Mouse (Mus musculus) neural tube, embryonic 12.5 days (tissue): ENCODE results near the gene Poglut1. TPM values are rescaled to one million over a fixed set of nuclear protein-coding genes. Genes with fewer than 3 reads are reported as not detected.
A peak's percentile ranks its signal among the peaks of the same experiment; 100 is the strongest.

Source experiments
- ATAC-seq: fragments of 200-750 bp; cut with Nextera tagmentation; 2 replicates; pipeline ENCODE4 v1.8.0; 2017; ENCODE audit warnings: low read depth, mild to moderate bottlenecking, moderate TSS enrichment, moderate library complexity; ENCODE audit not compliant: low FRiP score
- H3K27ac ChIP-seq: fragments of 300-500 bp; sonication (generic); 2 replicates; pipeline ENCODE4 v1.5.1; 2016
- H3K27me3 ChIP-seq: fragments of 300-500 bp; sonication (generic); replicated peaks from 2 replicates; pipeline ENCODE4 v1.6.1; 2016; ENCODE audit warnings: mild to moderate bottlenecking
- H3K36me3 ChIP-seq: fragments of 300-500 bp; sonication (generic); 2 replicates; pipeline ENCODE4 v1.6.1; 2016; ENCODE audit warnings: mild to moderate bottlenecking
- H3K4me1 ChIP-seq: fragments of 300-500 bp; sonication (generic); 2 replicates; pipeline ENCODE4 v1.6.1; 2016
- H3K4me2 ChIP-seq: fragments of 300-500 bp; sonication (generic); replicated peaks from 2 replicates; pipeline ENCODE4 v1.6.1; 2016; ENCODE audit warnings: mild to moderate bottlenecking
- H3K4me3 ChIP-seq: fragments of 300-500 bp; sonication (generic); 2 replicates; pipeline ENCODE4 v1.5.1; 2016
- H3K9ac ChIP-seq: fragments of 300-500 bp; sonication (generic); 2 replicates; pipeline ENCODE4 v1.6.1; 2016; ENCODE audit warnings: mild to moderate bottlenecking
- H3K9me3 ChIP-seq: fragments of 300-500 bp; sonication (generic); 2 replicates; pipeline ENCODE4 v1.6.1; 2016; ENCODE audit warnings: mild to moderate bottlenecking
- WGBS: fragments of 180-500 bp; shearing (Covaris S2); methylation state at CpG from one replicate; pipeline ENCODE4 v1.1.7; 2016; 5-methylcytosine and 5-hydroxymethylcytosine counted together
- polyA plus RNA-seq: library from polyadenylated mRNA; unstranded; fragments of >200 nt; fragmentation: Nextera tagmentation; extraction: Ambion mirVana; gene quantifications from 2 replicates; pipeline ENCODE4 v1.2.1, GENCODE M21; 2016

The Poglut1 gene
- polyA plus RNA-seq, 1 experiment from 2014 or later, result 72.9 TPM

- Histone ChIP-seq H3K4me3 (no peak overlapping the region), H3K36me3 (peaks cover 58% of the 10 kb centered on the region), H3K27ac (no peak overlapping the region), H3K27me3 (no peaks in the 10 kb centered on the region), H3K4me2 (no peak overlapping the region), H3K9me3 (no peaks in the 10 kb centered on the region), H3K9ac (no peak overlapping the region), H3K4me1 (no peaks in the 10 kb centered on the region)
- 98% methylated on average over 3 of the region's 3 CpGs for WGBS
- ATAC-seq, result no peak
Observed at GRCm38 (mm10) chr16:38571481-38571880, 21.4 kb upstream of the Poglut1 start.

DNA sequence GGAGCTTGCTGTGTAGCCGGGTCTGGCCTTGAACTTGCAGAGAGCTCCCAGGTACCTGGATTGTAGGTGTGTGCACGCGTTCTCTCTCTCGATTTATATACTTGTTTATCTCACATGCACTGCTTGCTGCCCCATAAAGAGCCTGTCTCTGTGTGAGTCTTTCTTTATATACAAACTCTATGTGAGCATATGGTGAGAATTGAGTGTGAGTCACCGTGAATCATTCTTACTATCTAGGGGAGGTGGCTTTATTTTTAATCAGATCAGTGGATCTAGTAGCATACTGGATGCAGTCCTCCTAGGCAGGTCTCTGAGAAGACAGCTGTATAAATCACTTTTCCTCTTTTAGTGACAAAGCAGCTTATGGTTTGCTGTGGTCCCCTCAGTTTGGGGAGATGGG is 18.1 kb upstream of the Poglut1 start:
- Histone ChIP-seq H3K9me3 (no peaks in the 10 kb centered on the region), H3K27ac (no peak overlapping the region), H3K27me3 (no peaks in the 10 kb centered on the region), H3K4me2 (no peak overlapping the region), H3K36me3 (peaks cover 57% of the 10 kb centered on the region), H3K9ac (no peak overlapping the region), H3K4me3 (no peak overlapping the region), H3K4me1 (peaks cover 8% of the 10 kb centered on the region; the same call in 1 of the 2 replicates)
- WGBS, result 95% methylated on average over 5 of the region's 5 CpGs
- no peak for ATAC-seq

DNA sequence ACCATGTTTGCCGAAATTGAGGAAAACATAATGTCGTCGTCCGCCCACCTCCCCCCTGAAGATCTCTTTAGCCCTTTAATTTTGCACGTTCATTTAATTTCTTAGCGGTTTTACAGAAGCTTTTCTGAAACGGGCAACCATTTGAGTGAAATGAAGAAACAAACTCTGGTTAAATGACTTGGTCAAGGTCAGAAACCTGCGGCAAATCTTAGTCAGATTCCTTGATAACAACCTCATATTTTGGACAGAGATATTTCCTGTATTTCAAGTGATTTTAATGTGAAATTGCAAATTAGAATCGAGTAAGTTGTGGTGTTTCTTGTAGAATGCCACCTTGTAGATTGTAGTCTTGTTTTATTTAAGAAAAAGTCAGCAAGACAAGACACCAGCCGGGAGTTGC is 13.5 kb upstream of the Poglut1 start:
- Histone ChIP-seq H3K9me3 (no peaks in the 10 kb centered on the region), H3K27ac (no peak overlapping the region), H3K4me2 (peak overlapping the region; percentile 75), H3K27me3 (0 out of 2 replicates have a peak, but pooled peaks cover 5% of the 10 kb centered on the region), H3K36me3 (peaks cover 25% of the 10 kb centered on the region), H3K4me1 (peaks cover 8% of the 10 kb centered on the region; the same call in 1 of the 2 replicates), H3K9ac (peak overlapping the region; percentile 86; the same call in 1 of the 2 replicates), H3K4me3 (peak overlapping the region; percentile 75)
- no peak for ATAC-seq
- 43% methylated on average over 10 of the region's 10 CpGs for WGBS

DNA sequence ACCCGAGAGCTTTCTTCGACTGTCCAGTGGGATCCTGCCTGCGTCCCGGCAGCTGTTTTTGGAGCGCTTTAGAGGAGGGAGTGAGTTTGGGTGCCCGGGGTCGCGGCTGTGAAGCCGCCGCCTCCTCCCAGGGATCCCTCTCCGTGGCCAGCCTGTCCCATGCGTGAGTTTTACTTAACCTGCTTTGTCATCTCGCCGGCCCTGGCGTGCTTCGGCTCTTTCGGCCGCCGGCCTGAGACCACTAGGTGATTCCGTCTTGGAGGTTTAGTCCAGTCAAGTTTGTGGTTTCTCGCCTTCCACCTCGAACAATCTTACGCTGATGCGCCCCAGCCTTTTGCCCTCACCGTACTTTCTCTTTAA is 12.9 kb upstream of the Poglut1 start:
- Histone ChIP-seq H3K9ac (peak overlapping the region; percentile 86), H3K4me3 (peak overlapping the region; percentile 75), H3K4me1 (peaks cover 8% of the 10 kb centered on the region; the same call in 1 of the 2 replicates), H3K27me3 (0 out of 2 replicates have a peak, but pooled peaks cover 5% of the 10 kb centered on the region), H3K9me3 (no peaks in the 10 kb centered on the region), H3K27ac (no peak overlapping the region), H3K4me2 (peak overlapping the region; percentile 75), H3K36me3 (peaks cover 20% of the 10 kb centered on the region)
- peak; percentile 72; the same call in 1 of the 2 replicates for ATAC-seq
- under 1% methylated on average over 25 of the region's 25 CpGs for WGBS

GRCm38 (mm10) chr16:38562131-38562967 is 12.3 kb upstream of the Poglut1 start:
- Histone ChIP-seq H3K27me3 (0 out of 2 replicates have a peak, but pooled peaks cover 5% of the 10 kb centered on the region), H3K9me3 (no peaks in the 10 kb centered on the region), H3K4me1 (peaks cover 8% of the 10 kb centered on the region; the same call in 1 of the 2 replicates), H3K4me3 (peak overlapping the region; percentile 75), H3K36me3 (peaks cover 17% of the 10 kb centered on the region), H3K9ac (peak overlapping the region; percentile 86), H3K27ac (no peak overlapping the region), H3K4me2 (peak overlapping the region; percentile 75)
- 8% methylated on average over 37 of the region's 37 CpGs for WGBS
- peak; percentile 97 for ATAC-seq

DNA sequence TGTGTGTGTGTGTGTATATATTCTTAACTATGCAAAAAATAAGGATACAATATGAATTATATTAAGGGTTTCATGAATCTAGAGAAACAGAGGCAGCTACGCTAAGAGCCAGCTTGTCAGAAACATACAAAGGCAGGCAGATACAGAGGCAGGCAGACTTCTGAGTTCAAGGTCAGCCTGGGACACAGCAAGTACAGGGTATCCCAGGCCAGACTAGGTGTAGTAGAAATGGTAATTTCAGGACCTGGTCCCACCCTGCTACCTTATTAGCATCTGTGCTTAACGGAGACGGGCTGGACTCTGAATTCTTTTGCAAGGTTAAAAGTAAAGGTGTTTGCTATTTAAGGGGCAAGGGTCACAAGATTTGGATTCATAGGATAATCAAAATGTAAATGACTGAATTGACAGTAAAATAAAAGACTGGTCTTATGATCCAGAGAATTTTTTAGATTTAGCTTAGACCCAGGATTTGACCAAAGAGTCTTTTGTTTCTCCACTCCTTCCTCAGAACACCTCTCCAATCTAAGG is 8.2 kb upstream of the Poglut1 start, which contains the start of gene Tmem39a:
TSS of gene Tmem39a (plus strand) at position 478 of the 528 bp plus-strand sequence.
- H3K4me1 ChIP-seq, result no peaks in the 10 kb centered on the region
- no peaks in the 10 kb centered on the region for H3K9me3 ChIP-seq
- H3K36me3 ChIP-seq, result no peaks in the 10 kb centered on the region
- H3K27me3 ChIP-seq, result 0 out of 2 replicates have a peak, but pooled peaks cover 12% of the 10 kb centered on the region
- H3K4me2 ChIP-seq, result no peak within 1 kb of the TSS
- no peak for ATAC-seq
- WGBS, result 74% methylated on average over 3 of the region's 3 CpGs
- H3K9ac ChIP-seq, result no peak within 1 kb of the TSS
- H3K27ac ChIP-seq, result no peak within 1 kb of the TSS
- H3K4me3 ChIP-seq, result no peak within 1 kb of the TSS

DNA sequence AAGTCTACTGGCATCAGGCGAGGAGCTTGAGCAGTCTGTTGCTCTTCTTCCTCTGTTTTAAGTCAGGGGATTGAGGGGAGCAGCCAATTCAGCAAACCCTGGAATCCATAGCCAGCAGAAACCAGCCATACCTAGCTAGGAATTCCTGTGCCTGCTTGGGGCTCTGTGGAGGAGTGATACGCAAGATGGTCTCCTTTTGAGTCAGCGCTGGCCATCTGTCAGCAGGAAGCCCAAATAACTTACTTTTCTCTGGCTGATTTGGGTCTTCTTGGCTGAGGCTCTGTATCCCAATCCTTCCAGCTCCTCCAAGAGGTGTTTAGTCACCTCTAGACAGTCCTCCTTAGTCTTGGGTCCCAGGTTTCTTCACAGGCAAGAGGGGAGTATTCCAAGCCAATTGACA is 5.9 kb upstream of the Poglut1 start:
- Histone ChIP-seq H3K27ac (no peak overlapping the region), H3K4me1 (no peaks in the 10 kb centered on the region), H3K27me3 (peaks cover 19% of the 10 kb centered on the region; the same call in 1 of the 2 replicates), H3K36me3 (no peaks in the 10 kb centered on the region), H3K9ac (no peak overlapping the region), H3K4me3 (no peak overlapping the region), H3K9me3 (no peaks in the 10 kb centered on the region), H3K4me2 (no peak overlapping the region)
- 77% methylated on average over 3 of the region's 3 CpGs for WGBS
- no peak for ATAC-seq

DNA sequence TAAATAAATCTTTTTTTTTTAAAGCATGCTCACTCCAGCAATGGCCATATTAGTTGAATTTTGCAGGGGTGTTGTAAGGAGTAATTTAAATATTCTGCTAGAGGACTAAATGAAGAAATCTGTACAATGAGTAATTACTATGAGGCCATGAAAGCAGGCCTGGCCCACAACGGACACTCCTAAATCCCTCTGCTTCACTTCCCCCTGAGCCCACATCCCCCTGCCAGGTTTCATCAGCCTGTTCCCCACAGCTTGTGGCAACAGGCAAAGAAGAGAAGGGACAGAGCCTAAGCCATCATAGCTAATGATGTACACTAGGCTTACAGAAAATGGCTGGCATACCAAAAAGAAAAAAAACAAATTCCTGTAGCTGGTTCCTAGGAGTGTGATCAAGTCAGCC is 2.1 kb downstream of the Poglut1 start:
- no peak overlapping the region for H3K4me3 ChIP-seq
- H3K27me3 ChIP-seq, result peaks cover 7% of the 10 kb centered on the region; the same call in 1 of the 2 replicates
- peaks cover 14% of the 10 kb centered on the region for H3K4me1 ChIP-seq
- no peak for ATAC-seq
- H3K36me3 ChIP-seq, result peaks cover 34% of the 10 kb centered on the region
- H3K9me3 ChIP-seq, result no peaks in the 10 kb centered on the region
- no peak overlapping the region for H3K9ac ChIP-seq
- H3K27ac ChIP-seq, result no peak overlapping the region
- H3K4me2 ChIP-seq, result peak overlapping the region; percentile 64
- 91% methylated on average over 1 of the region's 1 CpGs for WGBS

DNA sequence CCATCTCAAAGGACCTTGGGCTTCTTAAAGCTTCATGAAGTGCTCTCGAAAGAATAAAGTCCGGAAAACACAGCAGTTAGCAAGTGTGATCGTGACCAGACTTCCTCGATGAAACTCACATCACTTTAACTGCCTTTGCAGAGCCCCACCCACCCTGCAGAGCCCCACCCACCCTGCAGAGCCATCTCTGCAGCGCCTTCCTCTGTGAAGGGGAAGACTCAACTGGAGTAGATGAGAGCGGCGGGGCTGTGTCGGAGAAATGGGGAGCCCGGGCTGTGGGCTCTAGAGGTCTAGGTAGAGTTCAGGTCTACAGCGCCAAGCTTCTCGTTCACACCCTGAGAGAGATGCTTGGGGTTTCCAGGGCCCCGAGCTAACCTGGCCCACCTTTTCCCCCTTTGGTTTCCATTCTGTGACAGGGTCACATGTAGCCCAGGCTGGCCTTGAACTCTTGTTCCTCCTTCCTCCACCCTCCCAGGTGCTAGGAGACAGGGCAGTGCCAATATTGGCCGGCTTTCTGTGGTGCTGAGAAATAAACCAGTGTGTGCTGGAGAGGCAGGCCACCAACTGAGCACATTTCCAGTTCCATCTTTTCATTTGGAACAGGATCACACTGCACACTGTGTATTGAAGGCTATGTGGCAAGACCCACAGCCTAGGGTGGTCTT is 11.2 kb downstream of the Poglut1 start:
- peaks cover 83% of the 10 kb centered on the region for H3K36me3 ChIP-seq
- WGBS, result 90% methylated on average over 13 of the region's 13 CpGs
- no peak overlapping the region for H3K4me3 ChIP-seq
- ATAC-seq, result no peak
- H3K27ac ChIP-seq, result no peak overlapping the region
- H3K9me3 ChIP-seq, result no peaks in the 10 kb centered on the region
- no peaks in the 10 kb centered on the region for H3K4me1 ChIP-seq
- no peak overlapping the region for H3K4me2 ChIP-seq
- no peak overlapping the region for H3K9ac ChIP-seq
- no peaks in the 10 kb centered on the region for H3K27me3 ChIP-seq

GRCm38 (mm10) chr16:38536544-38537146 is 13.4 kb downstream of the Poglut1 start:
- WGBS, result 51% methylated on average over 8 of the region's 8 CpGs
- no peaks in the 10 kb centered on the region for H3K9me3 ChIP-seq
- ATAC-seq, result peak; percentile 50
- H3K4me2 ChIP-seq, result no peak overlapping the region
- H3K27me3 ChIP-seq, result no peaks in the 10 kb centered on the region
- no peak overlapping the region for H3K9ac ChIP-seq
- H3K27ac ChIP-seq, result no peak overlapping the region
- no peak overlapping the region for H3K4me3 ChIP-seq
- peaks cover 84% of the 10 kb centered on the region for H3K36me3 ChIP-seq
- no peaks in the 10 kb centered on the region for H3K4me1 ChIP-seq

DNA sequence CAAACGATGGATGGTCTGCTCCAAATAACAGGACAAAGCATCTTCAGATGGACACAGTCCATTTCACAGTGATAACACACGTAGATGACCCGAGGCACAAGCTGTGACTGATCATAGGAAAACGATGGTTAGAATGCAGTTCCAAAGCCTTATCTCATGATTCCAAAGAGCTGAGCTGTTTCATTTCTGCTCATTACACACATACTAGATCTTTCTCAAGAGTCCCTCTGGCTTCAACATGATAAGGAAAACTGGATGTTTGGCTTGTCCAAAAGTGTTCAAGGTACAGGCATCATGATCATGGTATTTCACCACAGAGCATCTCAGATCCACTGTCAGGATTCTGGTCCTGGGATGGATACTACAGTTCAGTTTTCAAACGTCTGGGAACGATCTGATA is 23.8 kb downstream of the Poglut1 start:
- Histone ChIP-seq H3K27ac (no peak overlapping the region), H3K4me2 (no peak overlapping the region), H3K9ac (no peak overlapping the region), H3K4me1 (peaks cover 8% of the 10 kb centered on the region), H3K27me3 (no peaks in the 10 kb centered on the region), H3K9me3 (no peaks in the 10 kb centered on the region), H3K36me3 (peaks cover 67% of the 10 kb centered on the region), H3K4me3 (no peak overlapping the region)
- WGBS, result 90% methylated on average over 6 of the region's 6 CpGs
- ATAC-seq, result no peak
